Mouse (Mus musculus) limb, embryonic 11.5 days (tissue): ENCODE data around the gene Hist1h2ad. TPM values are rescaled to one million over a fixed set of nuclear protein-coding genes. Genes with fewer than 3 reads are reported as not detected.
"Not testable (repeated sequence)": the region's sequence is repeated elsewhere in the genome, so short reads cannot be mapped to it uniquely, and the experiment has no call there.

ENCODE experiments used
- ATAC-seq: fragments of 200-750 bp; cut with Nextera tagmentation; 2 replicates; pipeline ENCODE4 v1.8.0; 2017; ENCODE audit warnings: low read depth; ENCODE audit not compliant: insufficient number of reproducible peaks, low FRiP score, low TSS enrichment
- DNase-seq: peaks from one replicate; pipeline ENCODE4 v3.0.0-alpha.2; 2015; ENCODE audit warnings: low spot score
- H3K27ac ChIP-seq: fragments of 300-500 bp; sonication (generic); replicated peaks from 2 replicates; pipeline ENCODE4 v1.5.1; 2014; ENCODE audit warnings: low read depth, mild to moderate bottlenecking, low read length
- H3K27me3 ChIP-seq: fragments of 300-500 bp; sonication (generic); 2 replicates; pipeline ENCODE4 v1.6.1; 2014; ENCODE audit warnings: mild to moderate bottlenecking, low read length, mixed read lengths; ENCODE audit not compliant: control insufficient read depth, insufficient read depth
- H3K36me3 ChIP-seq: fragments of 300-500 bp; sonication (generic); 2 replicates; pipeline ENCODE4 v1.6.1; 2014; ENCODE audit warnings: mild to moderate bottlenecking, low read length, moderate library complexity, mixed read lengths; ENCODE audit not compliant: control insufficient read depth, insufficient read depth
- H3K4me1 ChIP-seq: fragments of 300-500 bp; sonication (generic); 2 replicates; pipeline ENCODE4 v1.6.1; 2014; ENCODE audit warnings: low read length, mixed read lengths; ENCODE audit not compliant: control insufficient read depth, insufficient read depth
- H3K4me2 ChIP-seq: fragments of 300-500 bp; sonication (generic); 2 replicates; pipeline ENCODE4 v1.6.1; 2014; ENCODE audit warnings: low read depth, mild to moderate bottlenecking, moderate library complexity; ENCODE audit not compliant: severe bottlenecking
- H3K4me3 ChIP-seq: fragments of 300-500 bp; sonication (generic); 2 replicates; pipeline ENCODE4 v1.5.1; 2014; ENCODE audit warnings: low read depth, low read length
- H3K9ac ChIP-seq: fragments of 300-500 bp; sonication (generic); 2 replicates; pipeline ENCODE4 v1.6.1; 2014; ENCODE audit warnings: mild to moderate bottlenecking, low read length
- H3K9me3 ChIP-seq: fragments of 300-500 bp; sonication (generic); 2 replicates; pipeline ENCODE4 v1.6.1; 2016; ENCODE audit warnings: low read length; ENCODE audit not compliant: control insufficient read depth
- WGBS: fragments of 180-500 bp; shearing (Covaris S2); extraction: QIAGEN DNeasy Blood & Tissue Kit; methylation state at CpG from one replicate; pipeline ENCODE4 v1.1.7; 2014; 5-methylcytosine and 5-hydroxymethylcytosine counted together
- polyA plus RNA-seq: library from polyadenylated mRNA; unstranded; fragments of >200 nt; fragmentation: Nextera tagmentation; extraction: Ambion mirVana; gene quantifications from 2 replicates; pipeline ENCODE4 v1.2.1, GENCODE M21; 2014

Hist1h2ad gene
- polyA plus RNA-seq, 1 experiment from 2014 or later: 3.1 TPM

DNA sequence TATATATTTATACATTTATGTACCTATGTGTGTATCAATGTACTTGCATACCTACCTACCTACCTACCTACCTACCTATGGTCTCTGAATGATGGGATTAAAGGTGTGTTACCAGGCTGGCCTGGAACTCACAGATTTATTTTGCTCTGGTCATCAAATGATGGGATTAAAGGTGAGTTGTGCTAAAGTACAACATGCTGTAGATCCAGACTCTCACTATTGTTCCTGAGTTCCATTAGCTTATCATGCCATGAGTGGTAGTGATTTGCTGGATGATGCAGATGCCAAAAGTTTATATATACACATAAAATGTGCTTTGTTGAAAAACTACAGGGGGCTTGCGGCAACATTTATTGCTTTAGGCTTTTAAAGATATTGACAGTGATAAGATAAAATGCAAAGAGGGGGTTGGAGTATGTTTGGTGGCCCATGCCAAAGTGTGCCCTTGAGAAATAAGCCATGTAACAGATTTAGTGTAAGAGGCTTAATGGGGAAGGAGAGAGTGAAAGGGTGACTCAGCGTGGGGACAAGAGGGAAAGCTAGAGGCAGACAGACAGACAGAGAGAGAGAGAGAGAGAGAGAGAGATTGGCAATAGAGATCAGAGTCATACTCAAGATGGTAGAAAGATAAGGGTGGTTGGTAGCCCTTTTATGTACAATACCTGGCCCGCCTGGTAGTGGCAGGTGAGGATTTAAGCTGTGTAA is 37.0 kb upstream of the Hist1h2ad start:
- no peak for ATAC-seq
- DNase-seq: no peak

GRCm38 (mm10) chr13:23538249-23538648 is 35.9 kb upstream of the Hist1h2ad start:
- H3K9ac ChIP-seq: no peak overlapping the region
- 55% methylated on average over 5 of the region's 5 CpGs for WGBS
- no peak overlapping the region for H3K4me3 ChIP-seq
- no peak for ATAC-seq
- DNase-seq: no peak
- H3K4me2 ChIP-seq: no peak overlapping the region
- no peaks in the 10 kb centered on the region for H3K36me3 ChIP-seq
- H3K4me1 ChIP-seq: peaks cover 8% of the 10 kb centered on the region
- H3K27ac ChIP-seq: 0 out of 2 replicates have a peak overlapping the region, but pooled peaks have one; percentile 16
- no peaks in the 10 kb centered on the region for H3K27me3 ChIP-seq
- no peaks in the 10 kb centered on the region for H3K9me3 ChIP-seq

More for the DNA sequence above, 37.0 kb upstream of the Hist1h2ad start:
- Histone ChIP-seq H3K27ac (no peak overlapping the region), H3K4me3 (no peak overlapping the region; the same call in 1 of the 2 replicates), H3K4me2 (peak overlapping the region; percentile 75; the same call in 1 of the 2 replicates), H3K9me3 (no peaks in the 10 kb centered on the region), H3K27me3 (no peaks in the 10 kb centered on the region), H3K9ac (no peak overlapping the region), H3K4me1 (peaks cover 11% of the 10 kb centered on the region), H3K36me3 (no peaks in the 10 kb centered on the region)
- 81% methylated on average over 3 of the region's 3 CpGs for WGBS

- H3K9me3 ChIP-seq, ATAC-seq, H3K9ac ChIP-seq, H3K27me3 ChIP-seq, H3K4me2 ChIP-seq, H3K27ac ChIP-seq, H3K36me3 ChIP-seq, DNase-seq, H3K4me3 ChIP-seq, H3K4me1 ChIP-seq: not testable (repeated sequence)
- WGBS: 70% methylated on average over 1 of the region's 1 CpGs
Observed at GRCm38 (mm10) chr13:23539821-23540220, 34.4 kb upstream of the Hist1h2ad start.

DNA sequence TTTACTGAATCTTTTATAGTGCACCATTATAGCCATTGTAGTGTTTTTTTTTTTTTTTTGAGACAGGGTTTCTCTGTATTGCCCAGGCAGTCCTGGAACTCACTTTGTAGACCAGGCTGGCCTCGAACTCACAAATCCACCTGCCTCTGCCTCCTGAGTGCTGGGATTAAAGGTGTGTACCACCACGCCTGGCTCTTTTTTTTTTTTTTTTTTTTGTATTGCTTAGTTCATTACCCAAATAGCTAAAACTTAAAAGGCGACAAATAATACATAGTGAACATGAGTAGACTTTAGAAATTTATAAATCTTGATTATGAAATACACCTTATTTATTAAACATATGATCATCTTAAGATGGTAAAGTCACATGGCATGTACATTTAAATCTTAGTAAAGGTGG is 32.7 kb upstream of the Hist1h2ad start:
- H3K27me3 ChIP-seq: no peaks in the 10 kb centered on the region
- 90% methylated on average over 3 of the region's 3 CpGs for WGBS
- no peak overlapping the region for H3K27ac ChIP-seq
- no peak for DNase-seq
- no peak overlapping the region for H3K4me2 ChIP-seq
- no peaks in the 10 kb centered on the region for H3K36me3 ChIP-seq
- H3K4me1 ChIP-seq: peaks cover 5% of the 10 kb centered on the region
- H3K9me3 ChIP-seq: no peaks in the 10 kb centered on the region
- no peak for ATAC-seq
- H3K4me3 ChIP-seq: no peak overlapping the region
- H3K9ac ChIP-seq: no peak overlapping the region

DNA sequence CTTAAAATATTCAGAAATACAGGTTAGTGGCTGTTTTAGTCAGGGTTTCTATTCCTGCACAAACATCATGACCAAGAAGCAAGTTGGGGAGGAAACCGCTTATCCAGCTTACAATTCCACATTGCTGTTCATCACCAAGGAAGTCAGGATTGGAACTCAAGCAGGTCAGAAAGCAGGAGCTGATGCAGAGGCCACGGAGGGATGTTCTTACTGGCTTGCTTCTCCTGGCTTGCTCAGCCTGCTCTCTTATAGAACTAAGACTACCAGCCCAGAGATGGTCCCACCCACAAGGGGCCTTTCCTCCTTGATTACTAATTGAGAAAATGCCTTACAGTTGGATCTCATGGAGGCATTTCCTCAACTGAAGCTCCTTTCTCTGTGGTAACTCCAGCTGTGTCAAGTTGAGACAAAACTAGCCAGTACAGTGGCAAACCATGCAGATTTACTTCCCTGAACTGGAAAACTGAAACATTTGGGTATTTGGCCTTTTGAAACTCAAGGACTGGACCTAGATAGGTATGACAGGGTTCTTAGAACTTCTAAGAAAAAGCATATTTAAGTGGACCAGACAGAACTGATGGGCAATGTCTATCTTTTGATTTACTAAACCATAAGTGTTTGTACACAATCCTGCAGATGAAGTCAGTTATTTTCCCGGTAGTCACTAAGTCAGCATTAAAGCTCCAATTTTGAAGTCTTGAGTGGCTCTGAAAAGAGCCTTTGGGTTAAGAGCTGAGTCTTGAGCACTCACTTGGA is 31.8 kb upstream of the Hist1h2ad start:
- not testable (repeated sequence) for H3K4me1 ChIP-seq, H3K36me3 ChIP-seq, H3K9me3 ChIP-seq, DNase-seq, H3K27me3 ChIP-seq, ATAC-seq
- Histone ChIP-seq H3K9ac (peak overlapping the region; percentile 69), H3K4me2 (peak overlapping the region; percentile 77), H3K4me3 (peak overlapping the region; percentile 41), H3K27ac (peak overlapping the region; percentile 91)
- WGBS: 6% methylated on average over 3 of the region's 3 CpGs

DNA sequence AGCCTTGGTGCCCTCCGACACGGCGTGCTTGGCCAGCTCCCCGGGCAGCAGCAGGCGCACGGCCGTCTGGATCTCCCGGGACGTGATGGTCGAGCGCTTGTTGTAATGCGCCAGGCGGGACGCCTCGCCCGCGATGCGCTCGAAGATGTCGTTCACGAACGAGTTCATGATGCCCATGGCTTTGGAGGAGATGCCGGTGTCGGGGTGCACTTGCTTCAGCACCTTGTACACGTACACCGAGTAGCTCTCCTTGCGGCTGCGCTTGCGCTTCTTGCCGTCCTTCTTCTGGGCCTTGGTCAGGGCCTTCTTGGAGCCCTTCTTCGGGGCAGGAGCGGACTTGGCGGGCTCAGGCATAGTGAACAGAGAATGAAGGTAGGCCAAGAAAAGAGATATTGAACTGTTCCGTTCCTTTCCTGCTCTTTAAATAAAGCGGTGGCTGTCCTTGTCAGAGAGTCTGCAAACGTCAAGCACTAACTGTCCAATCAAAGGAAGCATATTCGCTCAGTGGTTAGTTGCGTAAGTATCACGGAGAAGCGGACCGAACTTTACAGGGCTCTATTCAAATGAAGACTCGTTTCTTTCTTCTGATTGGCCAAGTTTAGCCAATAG is 31.1 kb upstream of the Hist1h2ad start, which contains the start of gene Hist1h2bh:
Gene Hist1h2bh (minus strand): TSS at position 394 of the 609 bp plus-strand sequence.
- not testable (repeated sequence) for H3K9me3 ChIP-seq, H3K36me3 ChIP-seq, H3K4me1 ChIP-seq, H3K27me3 ChIP-seq
- Histone ChIP-seq H3K27ac (peak within 1 kb of the TSS; percentile 95), H3K4me3 (peak within 1 kb of the TSS; percentile 41), H3K4me2 (peak within 1 kb of the TSS; percentile 77), H3K9ac (peak within 1 kb of the TSS; percentile 69)
- peak; percentile 95 for ATAC-seq
- whole genome bisulfite sequencing: 0% methylated on average over 36 of the region's 42 CpGs
- peak; percentile 78 for DNase-seq

DNA sequence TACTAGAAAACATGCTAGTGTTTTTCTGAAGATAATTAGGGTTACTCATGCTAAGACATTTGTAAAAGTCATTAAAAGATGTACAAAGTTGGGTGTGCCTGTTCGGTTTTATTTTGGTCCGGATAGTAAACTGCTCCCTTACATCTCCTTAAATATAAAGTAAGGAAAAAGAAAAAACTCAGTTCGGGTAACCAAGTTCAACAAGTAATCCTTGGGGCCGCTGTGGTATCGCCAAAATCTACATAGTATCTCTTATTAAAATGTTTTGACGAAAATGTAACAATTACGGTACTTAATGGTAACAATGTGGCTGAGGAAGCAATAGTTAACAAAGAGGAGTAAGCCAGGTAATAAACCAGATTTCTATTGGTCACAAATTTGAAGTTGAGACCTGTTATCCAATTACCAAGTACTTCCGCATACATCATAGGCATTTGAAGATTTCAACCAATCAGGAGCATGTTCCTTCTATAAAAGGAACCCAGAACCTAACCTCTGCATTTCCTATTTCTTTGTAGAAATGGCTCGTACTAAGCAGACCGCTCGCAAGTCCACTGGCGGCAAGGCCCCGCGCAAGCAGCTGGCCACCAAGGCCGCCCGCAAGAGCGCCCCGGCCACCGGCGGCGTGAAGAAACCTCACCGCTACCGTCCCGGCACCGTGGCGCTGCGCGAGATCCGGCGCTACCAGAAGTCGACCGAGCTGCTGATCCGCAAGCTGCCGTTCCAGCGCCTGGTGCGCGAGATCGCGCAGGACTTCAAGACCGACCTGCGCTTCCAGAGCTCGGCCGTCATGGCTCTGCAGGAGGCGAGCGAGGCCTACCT is 30.0 kb upstream of the Hist1h2ad start, which contains the start of gene Hist1h3f:
Gene Hist1h3f (plus strand): TSS at position 88 of the 822 bp plus-strand sequence.
- peak within 1 kb of the TSS; percentile 77 for H3K4me2 ChIP-seq
- no peaks in the 10 kb centered on the region for H3K4me1 ChIP-seq
- H3K9ac ChIP-seq: peak within 1 kb of the TSS; percentile 69
- ATAC-seq (peak; percentile 91), DNase-seq (peak; percentile 70)
- peak within 1 kb of the TSS; percentile 95 for H3K27ac ChIP-seq
- H3K4me3 ChIP-seq: peak within 1 kb of the TSS; percentile 41
- no peaks in the 10 kb centered on the region for H3K27me3 ChIP-seq
- H3K36me3 ChIP-seq: no peaks in the 10 kb centered on the region
- WGBS: under 1% methylated on average over 30 of the region's 45 CpGs
- H3K9me3 ChIP-seq: no peaks in the 10 kb centered on the region

GRCm38 (mm10) chr13:23544787-23545120 is 29.4 kb upstream of the Hist1h2ad start:
- WGBS: 0% methylated on average over 11 of the region's 14 CpGs
- not testable (repeated sequence) for H3K4me1 ChIP-seq, H3K27me3 ChIP-seq, H3K4me2 ChIP-seq, ATAC-seq, H3K36me3 ChIP-seq, H3K9me3 ChIP-seq
- peak; percentile 48 for DNase-seq
- peak overlapping the region; percentile 60; the same call in 1 of the 2 replicates for H3K9ac ChIP-seq
- peak overlapping the region; percentile 36 for H3K4me3 ChIP-seq
- H3K27ac ChIP-seq: peak overlapping the region; percentile 77; the same call in 1 of the 2 replicates
